Comparison of ENCODE assay signal across 15 mouse cellular contexts in the genomic region with DNA sequence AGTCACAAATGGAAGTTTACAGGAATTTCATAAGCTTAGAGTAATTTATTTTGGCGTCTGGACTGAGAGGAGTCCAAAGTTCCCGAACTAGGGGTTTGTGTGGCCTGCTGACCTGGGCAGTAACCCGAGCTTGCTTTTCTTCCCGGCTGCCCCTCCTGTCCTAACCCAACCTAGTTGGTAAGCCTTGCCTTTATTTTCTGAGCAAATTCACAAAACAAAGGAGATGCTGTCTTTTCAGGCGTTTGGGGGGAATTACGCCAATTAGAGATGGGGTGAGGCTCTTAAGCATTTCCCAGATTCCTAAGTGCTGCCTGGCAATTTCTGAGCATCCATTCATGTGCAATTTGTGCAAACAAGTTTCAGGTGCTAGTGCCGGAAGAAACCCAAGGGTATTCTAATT. TPM values are rescaled to one million over a fixed set of nuclear protein-coding genes. Genes with fewer than 3 reads are reported as not detected.
DNase-seq lines count a peak whose midpoint lies in the region; ATAC-seq and TF ChIP-seq lines count a peak whose summit lies in the region.
"Had no signal": no experiment of that assay in that cellular context is flagged by ENCODE, and none has a peak within 500 bp of the region (broad histone marks: within the 10 kb centered on the region; RNA-seq: fewer than 3 reads in every experiment).

No protein-coding gene starts in this region.

- no peak for ATAC-seq in embryonic facial prominence, embryonic 15.5 days (ENCODE audit: insufficient number of reproducible peaks, low FRiP score, low TSS enrichment, low read depth)
- ATAC-seq in limb, embryonic 14.5 days (ENCODE audit: low FRiP score, low read depth) = no peak
- ATAC-seq in liver, postnatal 0 days = no peak
- ATAC-seq: activated CD4-positive, CD25-positive, alpha-beta regulatory T cell, adult 4 months had no signal

- no peak for TF ChIP-seq CTCF in liver, postnatal 0 days (IDR thresholded peaks at IDR 0.05; ENCODE audit: low read depth)

- peaks cover 19% of the 10 kb centered on the region for H3K4me1 ChIP-seq in embryonic facial prominence, embryonic 15.5 days
- peaks cover 14% of the 10 kb centered on the region for H3K4me1 ChIP-seq in limb, embryonic 14.5 days (ENCODE audit: control insufficient read depth, insufficient read depth, low read length)
- peaks cover 4% of the 10 kb centered on the region; the same call in 1 of the 2 replicates for H3K4me1 ChIP-seq in liver, postnatal 0 days (ENCODE audit: insufficient read depth)

- H3K4me3 ChIP-seq in embryonic facial prominence, embryonic 15.5 days (replicated peaks) = no peak overlapping the region
- no peak overlapping the region for H3K4me3 ChIP-seq in limb, embryonic 14.5 days (replicated peaks; ENCODE audit: low read length)
- no peak overlapping the region for H3K4me3 ChIP-seq in liver, postnatal 0 days (ENCODE audit: low read depth, low read length)
- H3K4me3 ChIP-seq: erythroblast, embryonic 14.5 days had no signal

- TF ChIP-seq POLR2A in limb, embryonic 14.5 days (IDR thresholded peaks at IDR 0.05; ENCODE audit: borderline replicate concordance, extremely low read depth, insufficient read depth, insufficient read length) = no peak

- no peak overlapping the region for H3K4me2 ChIP-seq in embryonic facial prominence, embryonic 15.5 days (replicated peaks)
- no peak overlapping the region for H3K4me2 ChIP-seq in limb, embryonic 14.5 days (replicated peaks; ENCODE audit: low read depth, low read length, severe bottlenecking)
- H3K4me2 ChIP-seq in liver, postnatal 0 days (ENCODE audit: low read depth, low read length) = no peak overlapping the region

- H3K36me3 ChIP-seq in embryonic facial prominence, embryonic 15.5 days = no peaks in the 10 kb centered on the region
- H3K36me3 ChIP-seq in limb, embryonic 14.5 days (ENCODE audit: control insufficient read depth, insufficient read depth, low read length) = no peaks in the 10 kb centered on the region
- H3K36me3 ChIP-seq in liver, postnatal 0 days (replicated peaks; ENCODE audit: insufficient read depth, low read length) = no peaks in the 10 kb centered on the region

- no peaks in the 10 kb centered on the region for H3K9me3 ChIP-seq in embryonic facial prominence, embryonic 15.5 days (replicated peaks)
- H3K9me3 ChIP-seq in limb, embryonic 14.5 days (ENCODE audit: control insufficient read depth, low read length) = no peaks in the 10 kb centered on the region
- no peaks in the 10 kb centered on the region for H3K9me3 ChIP-seq in liver, postnatal 0 days (ENCODE audit: low read length)

- H3K9ac ChIP-seq in embryonic facial prominence, embryonic 15.5 days = no peak overlapping the region
- H3K9ac ChIP-seq in limb, embryonic 14.5 days (ENCODE audit: low read depth, low read length, severe bottlenecking) = no peak overlapping the region
- H3K9ac ChIP-seq in liver, postnatal 0 days (replicated peaks) = no peak overlapping the region

- peak; percentile 13 to 32 for DNase-seq in kidney, postnatal 36 days
- DNase-seq in kidney, postnatal 25 days = no peak
- DNase-seq in R1 (ENCODE audit: low read depth, low spot score) = peak; percentile 94
- DNase-seq in limb, embryonic 14.5 days (ENCODE audit: low spot score) = no peak
- DNase-seq in frontal cortex, postnatal 14 days (ENCODE audit: low spot score in 2 of 2) = no peak
- DNase-seq in liver, postnatal 0 days = no peak
- DNase-seq in gastrocnemius, postnatal 4 days (ENCODE audit: low spot score in 2 of 2) = no peak
- DNase-seq: cerebellum, adult 9-10 months; kidney, adult 18-20 months; lung, postnatal 14 days; spleen, adult 18-20 months; thymus, adult 2 months had no signal

- no peak for TF ChIP-seq EP300 in liver, postnatal 0 days (IDR thresholded peaks at IDR 0.05; ENCODE audit: low read depth)

- peak overlapping the region; percentile 44; the same call in 1 of the 2 replicates for H3K27ac ChIP-seq in embryonic facial prominence, embryonic 15.5 days (replicated peaks)
- 0 out of 2 replicates have a peak overlapping the region, but pooled peaks have one; percentile 56 for H3K27ac ChIP-seq in limb, embryonic 14.5 days (replicated peaks; ENCODE audit: low read depth, low read length)
- H3K27ac ChIP-seq in liver, postnatal 0 days (ENCODE audit: low read depth) = no peak overlapping the region

- WGBS in embryonic facial prominence, embryonic 15.5 days = 25% methylated on average over 7 of the region's 7 CpGs
- 16% methylated on average over 7 of the region's 7 CpGs for WGBS in limb, embryonic 14.5 days
- WGBS in liver, postnatal 0 days (ENCODE audit: insufficient replicate concordance) = 61% methylated on average over 7 of the region's 7 CpGs

- no peaks in the 10 kb centered on the region for H3K27me3 ChIP-seq in embryonic facial prominence, embryonic 15.5 days
- H3K27me3 ChIP-seq in limb, embryonic 14.5 days (ENCODE audit: control insufficient read depth, insufficient read depth, low read length) = no peaks in the 10 kb centered on the region
- no peaks in the 10 kb centered on the region for H3K27me3 ChIP-seq in liver, postnatal 0 days (ENCODE audit: insufficient read depth, low read length)

RNA-seq across cellular contexts. Expression of a gene that starts 55.9 kb away (rescaled TPM):
- polyA plus RNA-seq in embryonic facial prominence, embryonic 15.5 days (2015; fragmentation: Nextera tagmentation; extraction: Ambion mirVana) = 4.7 and 4.8 TPM in 2 replicates
- 3.9 and 4.0 TPM in 2 replicates for polyA plus RNA-seq in limb, embryonic 14.5 days (2012; rRNA removed)
- 4.3 and 4.9 TPM in 2 replicates for polyA plus RNA-seq in limb, embryonic 14.5 days (2014; fragmentation: Nextera tagmentation; extraction: Ambion mirVana)
- polyA plus RNA-seq in liver, postnatal 0 days (2015; fragmentation: Nextera tagmentation; extraction: Ambion mirVana) = 0.57 and 0.79 TPM in 2 replicates
- under 1 TPM; 0.76 to 0.96 TPM for total RNA-seq in gastrocnemius, postnatal 4 days (2021)
- polyA plus RNA-seq: erythroblast, embryonic 14.5 days had no signal

Comparison
In these comparisons a context has a peak if more than half of its experiments do, and no peak if none do; other contexts are left out.
1. DNase-seq: peak in kidney, postnatal 36 days (2 of 2) and R1 (single experiment); none in kidney, postnatal 25 days (0 of 2), limb, embryonic 14.5 days (single experiment), frontal cortex, postnatal 14 days (0 of 2), liver, postnatal 0 days (single experiment) and gastrocnemius, postnatal 4 days (0 of 2).